24 mouse cellular contexts compared by ENCODE assay signal in genomic region chr7:49637851-49638663, GRCm38 (mm10). TPM values are rescaled to one million over a fixed set of nuclear protein-coding genes. Genes with fewer than 3 reads are reported as not detected.
DNase-seq lines count a peak whose midpoint lies in the region; ATAC-seq and TF ChIP-seq lines count a peak whose summit lies in the region.
"Had no signal": no experiment of that assay in that cellular context is flagged by ENCODE, and none has a peak within 500 bp of the region (broad histone marks: within the 10 kb centered on the region; RNA-seq: fewer than 3 reads in every experiment).

No protein-coding gene starts in this region.

- no peaks in the 10 kb centered on the region for H3K9me3 ChIP-seq in hindbrain, embryonic 11.5 days (ENCODE audit: control insufficient read depth, low read length)
- no peaks in the 10 kb centered on the region for H3K9me3 ChIP-seq in hindbrain, postnatal 0 days (ENCODE audit: low read length)
- no peaks in the 10 kb centered on the region for H3K9me3 ChIP-seq in intestine, embryonic 15.5 days
- H3K9me3 ChIP-seq: heart, embryonic 12.5 days had no signal

- under 1% methylated on average over 21 of the region's 21 CpGs for WGBS in hindbrain, embryonic 11.5 days
- 2% methylated on average over 21 of the region's 21 CpGs for WGBS in hindbrain, postnatal 0 days
- 1% methylated on average over 21 of the region's 21 CpGs for WGBS in intestine, embryonic 15.5 days

- H3K27me3 ChIP-seq in hindbrain, embryonic 11.5 days (ENCODE audit: control insufficient read depth, insufficient read depth, low read length) = peaks cover 92% of the 10 kb centered on the region
- H3K27me3 ChIP-seq in hindbrain, postnatal 0 days (ENCODE audit: insufficient read depth, low read length) = peaks cover 86% of the 10 kb centered on the region
- peaks cover 69% of the 10 kb centered on the region for H3K27me3 ChIP-seq in intestine, embryonic 15.5 days (replicated peaks)

- DNase-seq in hindbrain, embryonic 11.5 days (ENCODE audit: low spot score) = peak; percentile 55
- no peak for DNase-seq in hindbrain, postnatal 0 days (ENCODE audit: low spot score)
- DNase-seq in retina, embryonic 14.5 days (ENCODE audit: low spot score) = peak; percentile 35
- DNase-seq in retina, postnatal 1 day = no peak
- DNase-seq in induced T-regulatory cell, adult 2 months (ENCODE audit: low read depth) = peak; percentile 15
- DNase-seq: adrenal gland, adult 2 months; cerebellum, adult 11-12 months; kidney, adult 8-10 months; kidney, postnatal 4 days; lung, postnatal 36 days; right cerebral cortex, adult 18-20 months; spleen, adult 18-20 months; thymus, postnatal 4 days had no signal

- no peak overlapping the region for H3K27ac ChIP-seq in hindbrain, embryonic 11.5 days (ENCODE audit: low read depth, low read length)
- H3K27ac ChIP-seq in hindbrain, postnatal 0 days = no peak overlapping the region
- no peak overlapping the region for H3K27ac ChIP-seq in intestine, embryonic 15.5 days
- H3K27ac ChIP-seq: liver, embryonic 14.5 days had no signal

- no peak for TF ChIP-seq CTCF in hindbrain, postnatal 0 days (IDR thresholded peaks at IDR 0.05; ENCODE audit: low read depth)

- ATAC-seq in hindbrain, embryonic 11.5 days (ENCODE audit: low FRiP score) = no peak
- ATAC-seq in hindbrain, postnatal 0 days = no peak
- ATAC-seq in megakaryocyte-erythroid progenitor cell, adult 5-6 weeks (replicated peaks; ENCODE audit: low FRiP score, low TSS enrichment, poor library complexity, severe bottlenecking) = no peak
- ATAC-seq in intestine, embryonic 15.5 days = no peak

- no peak overlapping the region for H3K4me2 ChIP-seq in hindbrain, embryonic 11.5 days (replicated peaks; ENCODE audit: low read depth, low read length)
- no peak overlapping the region for H3K4me2 ChIP-seq in hindbrain, postnatal 0 days (ENCODE audit: low read depth, low read length)
- H3K4me2 ChIP-seq in intestine, embryonic 15.5 days (replicated peaks) = no peak overlapping the region

- H3K9ac ChIP-seq in hindbrain, embryonic 11.5 days (ENCODE audit: low read depth, low read length) = no peak overlapping the region
- no peak overlapping the region for H3K9ac ChIP-seq in hindbrain, postnatal 0 days (replicated peaks; ENCODE audit: low read length)
- H3K9ac ChIP-seq in intestine, embryonic 15.5 days = no peak overlapping the region
- H3K9ac ChIP-seq: heart, embryonic 12.5 days; liver, embryonic 14.5 days had no signal

- no peaks in the 10 kb centered on the region for H3K36me3 ChIP-seq in hindbrain, embryonic 11.5 days (ENCODE audit: control insufficient read depth, insufficient read depth, low read length)
- H3K36me3 ChIP-seq in hindbrain, postnatal 0 days (ENCODE audit: insufficient read depth, low read length) = no peaks in the 10 kb centered on the region
- no peaks in the 10 kb centered on the region for H3K36me3 ChIP-seq in intestine, embryonic 15.5 days
- H3K36me3 ChIP-seq: heart, embryonic 12.5 days had no signal

- H3K4me1 ChIP-seq in hindbrain, embryonic 11.5 days (replicated peaks; ENCODE audit: control insufficient read depth, insufficient read depth, low read length) = no peaks in the 10 kb centered on the region; the same call in 1 of the 2 replicates
- 0 out of 2 replicates have a peak, but pooled peaks cover 4% of the 10 kb centered on the region for H3K4me1 ChIP-seq in hindbrain, postnatal 0 days (ENCODE audit: insufficient read depth, low read length)
- H3K4me1 ChIP-seq in intestine, embryonic 15.5 days (replicated peaks) = peaks cover 14% of the 10 kb centered on the region

- no peak overlapping the region for H3K4me3 ChIP-seq in hindbrain, embryonic 11.5 days (ENCODE audit: low read depth, low read length)
- no peak overlapping the region for H3K4me3 ChIP-seq in hindbrain, postnatal 0 days (ENCODE audit: low read length)
- H3K4me3 ChIP-seq in intestine, embryonic 15.5 days (replicated peaks) = no peak overlapping the region

RNA-seq across cellular contexts. Expression of gene Dbx1, which starts 1.4 kb away (rescaled TPM):
- 35.7 and 39.4 TPM in 2 replicates for polyA plus RNA-seq in hindbrain, embryonic 11.5 days (2014; fragmentation: Nextera tagmentation; extraction: Ambion mirVana)
- total RNA-seq in hindbrain, postnatal 0 days (2014; rRNA removed) = 0.43 and 0.68 TPM in 2 replicates
- 0.53 and 0.59 TPM in 2 replicates for polyA plus RNA-seq in hindbrain, postnatal 0 days (2015; fragmentation: Nextera tagmentation; extraction: Ambion mirVana)
- not detected in 2 replicates for total RNA-seq in megakaryocyte-erythroid progenitor cell, adult 5-6 weeks (2014; fragmentation: Nextera tagmentation)
- not detected in 2 replicates for total RNA-seq in megakaryocyte-erythroid progenitor cell, adult 5-6 weeks (2017)
- polyA plus RNA-seq in intestine, embryonic 15.5 days (2015; fragmentation: Nextera tagmentation; extraction: Ambion mirVana) = not detected in 2 replicates
- total RNA-seq: adrenal gland, adult 2 months; common myeloid progenitor, adult 5-6 weeks; ES-E14; hematopoietic stem cell, adult 5-6 weeks; layer of hippocampus, postnatal 14 days; left cerebral cortex, postnatal 36 days; monocyte, adult 5-6 weeks had no signal
- polyA plus RNA-seq: adrenal gland, adult 2 months; C2C12; liver, embryonic 14.5 days had no signal

Comparison
In these comparisons a context has a peak if more than half of its experiments do, and no peak if none do; other contexts are left out.
1. DNase-seq: peak in hindbrain, embryonic 11.5 days (single experiment), retina, embryonic 14.5 days (single experiment) and induced T-regulatory cell, adult 2 months (single experiment); none in hindbrain, postnatal 0 days (single experiment) and retina, postnatal 1 day (single experiment).
2. RNA of gene Dbx1, which starts 1.4 kb away (polyA plus RNA-seq): 35.7 to 39.4 TPM in hindbrain, embryonic 11.5 days; 0.53 to 0.59 TPM in hindbrain, postnatal 0 days and not detected in intestine, embryonic 15.5 days; every median in the first group is over 10 times any median in the second.